8 mouse cellular contexts compared by ENCODE assay signal in the genomic region with DNA sequence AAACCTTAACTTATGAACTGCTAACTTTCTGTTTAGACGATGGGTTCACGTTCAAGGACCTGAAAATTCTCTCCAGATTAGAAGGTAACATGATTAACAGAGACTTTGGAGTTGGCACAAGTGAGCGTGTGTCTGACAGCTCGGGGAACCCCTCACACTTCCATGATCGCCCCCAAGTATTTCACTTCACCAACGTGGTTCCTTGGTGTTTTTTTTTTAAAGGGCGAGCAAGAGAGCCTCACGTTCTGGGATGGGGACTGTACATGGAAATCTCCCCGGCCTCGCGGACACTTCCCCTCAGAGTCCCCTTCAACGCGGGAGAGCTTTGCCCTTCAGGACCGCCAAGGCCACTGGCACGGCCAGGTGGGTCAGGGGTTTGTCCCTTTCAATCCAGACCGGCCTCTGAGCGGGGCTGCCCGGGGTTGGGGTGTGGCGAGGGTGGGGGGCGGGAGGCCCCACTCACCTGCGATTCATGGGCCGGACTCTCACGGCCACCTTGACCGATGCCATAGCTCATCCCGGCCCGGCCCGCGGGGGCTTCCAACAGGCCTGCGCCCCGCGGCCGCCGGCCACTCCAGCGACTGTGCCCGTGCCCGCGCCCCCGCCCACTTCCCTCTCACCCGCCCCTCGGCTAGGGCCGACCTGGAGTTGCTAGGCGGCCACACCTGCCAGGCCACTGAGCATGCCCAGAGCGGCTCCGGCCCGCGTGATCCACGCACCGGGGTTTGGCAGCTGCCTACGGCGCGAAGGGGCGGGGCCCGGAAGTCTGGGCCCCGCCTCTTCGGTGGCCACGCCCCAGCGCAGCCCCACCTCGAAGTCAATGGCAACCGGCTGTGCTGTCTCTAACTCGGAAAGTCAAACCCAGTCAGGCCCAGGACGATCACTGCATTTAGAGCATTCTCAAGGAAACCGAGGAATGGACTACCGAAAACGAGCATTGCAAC. TPM values are rescaled to one million over a fixed set of nuclear protein-coding genes. Genes with fewer than 3 reads are reported as not detected.
DNase-seq lines count a peak whose midpoint lies in the region; ATAC-seq and TF ChIP-seq lines count a peak whose summit lies in the region.

A gene (minus strand): TSS at position 670 of the 944 bp plus-strand sequence.

- peak within 1 kb of the TSS; percentile 80 for H3K9ac ChIP-seq in hindbrain, postnatal 0 days (replicated peaks; ENCODE audit: low read length)

- no peaks in the 10 kb centered on the region for H3K9me3 ChIP-seq in hindbrain, postnatal 0 days (ENCODE audit: low read length)

- H3K36me3 ChIP-seq in hindbrain, postnatal 0 days (ENCODE audit: insufficient read depth, low read length), result no peaks in the 10 kb centered on the region

- peak within 1 kb of the TSS; percentile 94 for H3K27ac ChIP-seq in gastrocnemius, adult 2 months
- H3K27ac ChIP-seq in hindbrain, postnatal 0 days, result peak within 1 kb of the TSS; percentile 69
- peak within 1 kb of the TSS; percentile 83 for H3K27ac ChIP-seq in left cerebral cortex, adult 2 months

- peak within 1 kb of the TSS; percentile 84 for H3K4me3 ChIP-seq in gastrocnemius, adult 2 months
- H3K4me3 ChIP-seq in hindbrain, postnatal 0 days (ENCODE audit: low read length), result peak within 1 kb of the TSS; percentile 80
- peak within 1 kb of the TSS; percentile 79 for H3K4me3 ChIP-seq in left cerebral cortex, adult 2 months

- no peaks in the 10 kb centered on the region for H3K27me3 ChIP-seq in hindbrain, postnatal 0 days (ENCODE audit: insufficient read depth, low read length)

- ATAC-seq in common myeloid progenitor, adult 5-6 weeks (replicated peaks; ENCODE audit: low read depth, poor library complexity, severe bottlenecking), result peak; percentile 71
- peak; percentile 94 for ATAC-seq in hindbrain, postnatal 0 days
- ATAC-seq in megakaryocyte, adult 5-6 weeks (ENCODE audit: poor library complexity, severe bottlenecking), result peak; percentile 78

- H3K4me1 ChIP-seq in hindbrain, postnatal 0 days (ENCODE audit: insufficient read depth, low read length), result no peaks in the 10 kb centered on the region

- no peak for TF ChIP-seq CTCF in gastrocnemius, adult 2 months (IDR thresholded peaks at IDR 0.05)
- TF ChIP-seq CTCF in hindbrain, postnatal 0 days (IDR thresholded peaks at IDR 0.05; ENCODE audit: low read depth), result no peak
- TF ChIP-seq CTCF in left cerebral cortex, adult 2 months (IDR thresholded peaks at IDR 0.05), result no peak

- peak within 1 kb of the TSS; percentile 98 for H3K4me2 ChIP-seq in hindbrain, postnatal 0 days (ENCODE audit: low read depth, low read length)

- intact Hi-C loops in gastrocnemius, adult 2 months (cut with DNase I), result loop anchor here (2.0 to 5.0 kb wide), 2 partner anchors 20 to 39 kb away; no protein-coding TSS in a partner anchor
- intact Hi-C loops in left cerebral cortex, adult 2 months (cut with DNase I), result loop anchor here (5.0 kb wide), 2 partner anchors 66 to 161 kb away; a partner anchor contains a TSS

- WGBS in hindbrain, postnatal 0 days, result under 1% methylated on average over 61 of the region's 64 CpGs

- DNase-seq in ZHBTc4 (ENCODE audit: low read depth, low spot score), result peak; percentile 97
- DNase-seq in gastrocnemius, adult 2 months, result peak; percentile 97
- peak; percentile 93 for DNase-seq in hindbrain, postnatal 0 days (ENCODE audit: low spot score)
- DNase-seq in left cerebral cortex, adult 2 months (ENCODE audit: extremely low spot score in 1 of 2, low spot score in 2 of 2), result peak; percentile 93 to 94
- peak; percentile 91 to 92 for DNase-seq in right cerebral cortex, adult 2 months (ENCODE audit: low spot score in 2 of 2)
- DNase-seq in urinary bladder, postnatal 14 days (ENCODE audit: low spot score), result peak; percentile 95

RNA-seq across cellular contexts. Expression of the gene that starts here (rescaled TPM):
- total RNA-seq in common myeloid progenitor, adult 5-6 weeks (2017), result 27.1 and 30.1 TPM in 2 replicates
- total RNA-seq in gastrocnemius, adult 2 months (2021), result 10 to 100 TPM; 35.4 to 39.1 TPM
- total RNA-seq in hindbrain, postnatal 0 days (2014; rRNA removed), result 4.7 and 10.0 TPM in 2 replicates
- 3.0 and 3.2 TPM in 2 replicates for polyA plus RNA-seq in hindbrain, postnatal 0 days (2015; fragmentation: Nextera tagmentation; extraction: Ambion mirVana)
- total RNA-seq in left cerebral cortex, adult 2 months (2021), result 10 to 100 TPM; 15.7 to 17.3 TPM
- total RNA-seq in megakaryocyte, adult 5-6 weeks (2015), result 12.9 and 15.1 TPM in 2 replicates
- total RNA-seq in megakaryocyte, adult 5-6 weeks (2017), result 16.4 and 19.0 TPM in 2 replicates

Comparison
In these comparisons a context has a peak if more than half of its experiments do, and no peak if none do; other contexts are left out.
1. Peak in every context shown above with its lines: DNase-seq, ATAC-seq, H3K4me3 ChIP-seq and H3K27ac ChIP-seq.